In genomic region chr1:155415421-155415820, GRCm38 (mm10) we compare ENCODE assay signal across 8 mouse cellular contexts. TPM values are rescaled to one million over a fixed set of nuclear protein-coding genes. Genes with fewer than 3 reads are reported as not detected.
A peak's percentile ranks its signal among the peaks of the same experiment; 100 is the strongest.
DNase-seq lines count a peak whose midpoint lies in the region; ATAC-seq and TF ChIP-seq lines count a peak whose summit lies in the region.

No protein-coding gene starts in this region.

- no peak overlapping the region for H3K9ac ChIP-seq in lung, embryonic 15.5 days
- no peak overlapping the region for H3K9ac ChIP-seq in lung, postnatal 0 days (replicated peaks; ENCODE audit: low read depth)
- H3K9ac ChIP-seq in limb, embryonic 11.5 days (ENCODE audit: low read length): no peak overlapping the region
- H3K9ac ChIP-seq in neural tube, embryonic 15.5 days (replicated peaks): peak overlapping the region; percentile 47

- no peak for TF ChIP-seq CTCF in lung, postnatal 0 days (IDR thresholded peaks at IDR 0.05)

- WGBS in lung, embryonic 15.5 days: 51% methylated on average over 4 of the region's 4 CpGs
- WGBS in lung, postnatal 0 days: 48% methylated on average over 4 of the region's 4 CpGs
- 22% methylated on average over 4 of the region's 4 CpGs for WGBS in limb, embryonic 11.5 days
- 9% methylated on average over 4 of the region's 4 CpGs for WGBS in neural tube, embryonic 15.5 days

- TF ChIP-seq EP300 in lung, postnatal 0 days (IDR thresholded peaks at IDR 0.05): no peak

- no peak overlapping the region for H3K4me3 ChIP-seq in lung, embryonic 15.5 days
- no peak overlapping the region for H3K4me3 ChIP-seq in lung, postnatal 0 days (ENCODE audit: low read depth, low read length)
- H3K4me3 ChIP-seq in limb, embryonic 11.5 days (ENCODE audit: low read depth, low read length): no peak overlapping the region
- H3K4me3 ChIP-seq in neural tube, embryonic 15.5 days (replicated peaks): peak overlapping the region; percentile 91

- H3K4me1 ChIP-seq in lung, embryonic 15.5 days: peaks cover 3% of the 10 kb centered on the region; the same call in 1 of the 2 replicates
- no peaks in the 10 kb centered on the region for H3K4me1 ChIP-seq in lung, postnatal 0 days (ENCODE audit: insufficient read depth, low read depth, low read length)
- H3K4me1 ChIP-seq in limb, embryonic 11.5 days (ENCODE audit: control insufficient read depth, insufficient read depth, low read length): no peaks in the 10 kb centered on the region
- H3K4me1 ChIP-seq in neural tube, embryonic 15.5 days: peaks cover 16% of the 10 kb centered on the region

- ATAC-seq in lung, embryonic 15.5 days (ENCODE audit: borderline replicate concordance, extremely low read depth, low FRiP score, low TSS enrichment): no peak
- no peak for ATAC-seq in lung, postnatal 0 days
- no peak for ATAC-seq in limb, embryonic 11.5 days (ENCODE audit: insufficient number of reproducible peaks, low FRiP score, low TSS enrichment, low read depth)
- no peak for ATAC-seq in neural tube, embryonic 15.5 days (ENCODE audit: low FRiP score)

- intact Hi-C loops in left cerebral cortex, postnatal 14 days (cut with DNase I): loop anchor here (5.0 to 10.0 kb wide), 2 partner anchors 119 to 123 kb away; no protein-coding TSS in a partner anchor

- H3K27me3 ChIP-seq in lung, embryonic 15.5 days: no peaks in the 10 kb centered on the region
- no peaks in the 10 kb centered on the region for H3K27me3 ChIP-seq in lung, postnatal 0 days (replicated peaks; ENCODE audit: insufficient read depth, low read length)
- H3K27me3 ChIP-seq in limb, embryonic 11.5 days (ENCODE audit: control insufficient read depth, insufficient read depth, low read length): no peaks in the 10 kb centered on the region
- no peaks in the 10 kb centered on the region for H3K27me3 ChIP-seq in neural tube, embryonic 15.5 days (replicated peaks)

- DNase-seq in embryo, embryonic 10.5 days (ENCODE audit: low spot score): peak; percentile 35
- DNase-seq in embryo, embryonic 9.5 days (ENCODE audit: extremely low spot score): no peak
- DNase-seq in lung, postnatal 0 days (ENCODE audit: low spot score): no peak
- peak; percentile 31 for DNase-seq in limb, embryonic 11.5 days (ENCODE audit: low spot score)
- no peak for DNase-seq in left cerebral cortex, postnatal 14 days (ENCODE audit: low spot score in 2 of 2)
- DNase-seq in B cell, adult 2 months: no peak

- no peaks in the 10 kb centered on the region for H3K36me3 ChIP-seq in lung, embryonic 15.5 days
- no peaks in the 10 kb centered on the region for H3K36me3 ChIP-seq in lung, postnatal 0 days (ENCODE audit: insufficient read depth, low read length)
- no peaks in the 10 kb centered on the region for H3K36me3 ChIP-seq in limb, embryonic 11.5 days (ENCODE audit: control insufficient read depth, insufficient read depth, low read length)
- no peaks in the 10 kb centered on the region for H3K36me3 ChIP-seq in neural tube, embryonic 15.5 days

- peak overlapping the region; percentile 9; the same call in 1 of the 2 replicates for H3K4me2 ChIP-seq in lung, embryonic 15.5 days
- no peak overlapping the region for H3K4me2 ChIP-seq in lung, postnatal 0 days (replicated peaks; ENCODE audit: low read depth, low read length)
- no peak overlapping the region for H3K4me2 ChIP-seq in limb, embryonic 11.5 days (ENCODE audit: low read depth, severe bottlenecking)
- peak overlapping the region; percentile 59 for H3K4me2 ChIP-seq in neural tube, embryonic 15.5 days

- H3K9me3 ChIP-seq in lung, embryonic 15.5 days: no peaks in the 10 kb centered on the region
- no peaks in the 10 kb centered on the region for H3K9me3 ChIP-seq in lung, postnatal 0 days (ENCODE audit: low read length)
- H3K9me3 ChIP-seq in limb, embryonic 11.5 days (ENCODE audit: control insufficient read depth, low read length): no peaks in the 10 kb centered on the region
- no peaks in the 10 kb centered on the region for H3K9me3 ChIP-seq in neural tube, embryonic 15.5 days (replicated peaks)

- H3K27ac ChIP-seq in lung, embryonic 15.5 days: no peak overlapping the region
- no peak overlapping the region for H3K27ac ChIP-seq in lung, postnatal 0 days (ENCODE audit: low read length)
- H3K27ac ChIP-seq in limb, embryonic 11.5 days (replicated peaks; ENCODE audit: low read depth, low read length): no peak overlapping the region
- peak overlapping the region; percentile 72 for H3K27ac ChIP-seq in neural tube, embryonic 15.5 days (replicated peaks)

RNA-seq across cellular contexts. Expression of gene Xpr1, which starts 1.8 kb away (rescaled TPM):
- 7.5 and 8.7 TPM in 2 replicates for polyA plus RNA-seq in lung, embryonic 15.5 days (2015; fragmentation: Nextera tagmentation; extraction: Ambion mirVana)
- polyA plus RNA-seq in lung, postnatal 0 days (2015; fragmentation: Nextera tagmentation; extraction: Ambion mirVana): 5.8 and 7.8 TPM in 2 replicates
- 6.1 and 7.1 TPM in 2 replicates for polyA plus RNA-seq in limb, embryonic 11.5 days (2014; fragmentation: Nextera tagmentation; extraction: Ambion mirVana)
- 42.0 and 46.7 TPM in 2 replicates for polyA plus RNA-seq in neural tube, embryonic 15.5 days (2015; fragmentation: Nextera tagmentation; extraction: Ambion mirVana)
- total RNA-seq in left cerebral cortex, postnatal 14 days (2021): 10 to 100 TPM; 91.4 to 93.4 TPM

Comparison
In these comparisons a context has a peak if more than half of its experiments do, and no peak if none do; other contexts are left out.
1. DNase-seq: peak in embryo, embryonic 10.5 days (single experiment) and limb, embryonic 11.5 days (single experiment); none in embryo, embryonic 9.5 days (single experiment), lung, postnatal 0 days (single experiment), left cerebral cortex, postnatal 14 days (0 of 2) and B cell, adult 2 months (0 of 2).
2. H3K4me2 ChIP-seq: peak in lung, embryonic 15.5 days (single experiment) and neural tube, embryonic 15.5 days (single experiment); none in lung, postnatal 0 days (single experiment) and limb, embryonic 11.5 days (single experiment).